Mouse (Mus musculus): Measurements from ENCODE around the gene Flg. TPM values are rescaled to one million over a fixed set of nuclear protein-coding genes. Genes with fewer than 3 reads are reported as not detected.

The Flg gene
- not detected in 2 replicates for polyA plus RNA-seq (2012; rRNA removed)

GRCm38 (mm10) chr3:93273223-93273622, at the start of gene Flg:
TSS of gene Flg (plus strand) at chr3:93273523.
- no peak for DNase-seq (ENCODE audit: low read depth in 1 of 2, low spot score in 2 of 2)
- Histone ChIP-seq H3K4me3 (ENCODE audit: extremely low read depth, insufficient read depth, insufficient read length) (no peak within 1 kb of the TSS), H3K27me3 (ENCODE audit: control insufficient read depth, insufficient read depth, low read length) (no peaks in the 10 kb centered on the region), H3K27ac (ENCODE audit: insufficient read depth, low read length) (no peak within 1 kb of the TSS), H3K4me1 (ENCODE audit: control insufficient read depth, insufficient read depth, insufficient read length) (no peaks in the 10 kb centered on the region), H3K36me3 (ENCODE audit: control insufficient read depth, insufficient read depth, low read length) (no peaks in the 10 kb centered on the region)
- WGBS, result 85% methylated on average over 2 of the region's 2 CpGs
- no peak for TF ChIP-seq POLR2A (IDR thresholded peaks at IDR 0.05; ENCODE audit: low read depth, low read length)
- no peak for TF ChIP-seq CTCF (IDR thresholded peaks at IDR 0.05; ENCODE audit: extremely low read depth, insufficient read depth, insufficient read length, insufficient replicate concordance)

- TF ChIP-seq CTCF (IDR thresholded peaks at IDR 0.05; ENCODE audit: extremely low read depth, insufficient read depth, insufficient read length, insufficient replicate concordance) (no peak), POLR2A (IDR thresholded peaks at IDR 0.05; ENCODE audit: low read depth, low read length) (no peak)
- no peak for DNase-seq (ENCODE audit: low read depth in 1 of 2, low spot score in 2 of 2)
- Histone ChIP-seq H3K27ac (ENCODE audit: insufficient read depth, low read length) (no peak overlapping the region), H3K27me3 (ENCODE audit: control insufficient read depth, insufficient read depth, low read length) (no peaks in the 10 kb centered on the region), H3K4me3 (ENCODE audit: extremely low read depth, insufficient read depth, insufficient read length) (no peak overlapping the region), H3K36me3 (ENCODE audit: control insufficient read depth, insufficient read depth, low read length) (no peaks in the 10 kb centered on the region), H3K4me1 (ENCODE audit: control insufficient read depth, insufficient read depth, insufficient read length) (no peaks in the 10 kb centered on the region)
- 76% methylated on average over 2 of the region's 2 CpGs for WGBS
These were observed 24.2 kb downstream of the Flg start for GRCm38 (mm10) chr3:93297542-93297941.

- WGBS, result 81% methylated on average over 6 of the region's 6 CpGs
- no peak for TF ChIP-seq CTCF (IDR thresholded peaks at IDR 0.05; ENCODE audit: extremely low read depth, insufficient read depth, insufficient read length, insufficient replicate concordance)
- no peak for TF ChIP-seq POLR2A (IDR thresholded peaks at IDR 0.05; ENCODE audit: low read depth, low read length)
- no peaks in the 10 kb centered on the region for H3K4me1 ChIP-seq (ENCODE audit: control insufficient read depth, insufficient read depth, insufficient read length)
- no peak overlapping the region for H3K4me3 ChIP-seq (ENCODE audit: extremely low read depth, insufficient read depth, insufficient read length)
- no peak overlapping the region for H3K27ac ChIP-seq (ENCODE audit: insufficient read depth, low read length)
- no peaks in the 10 kb centered on the region for H3K36me3 ChIP-seq (ENCODE audit: control insufficient read depth, insufficient read depth, low read length)
- no peak for DNase-seq (ENCODE audit: low read depth in 1 of 2, low spot score in 2 of 2)
- no peaks in the 10 kb centered on the region for H3K27me3 ChIP-seq (ENCODE audit: control insufficient read depth, insufficient read depth, low read length)
These were observed 26.5 kb downstream of the Flg start for GRCm38 (mm10) chr3:93299832-93300231.

- DNase-seq (ENCODE audit: low read depth in 1 of 2, low spot score in 2 of 2), result no peak
- TF ChIP-seq CTCF (IDR thresholded peaks at IDR 0.05; ENCODE audit: extremely low read depth, insufficient read depth, insufficient read length, insufficient replicate concordance), result no peak
- TF ChIP-seq POLR2A (IDR thresholded peaks at IDR 0.05; ENCODE audit: low read depth, low read length), result no peak
- 78% methylated on average over 3 of the region's 3 CpGs for WGBS
- H3K4me3 ChIP-seq (ENCODE audit: extremely low read depth, insufficient read depth, insufficient read length), result no peak overlapping the region
- H3K36me3 ChIP-seq (ENCODE audit: control insufficient read depth, insufficient read depth, low read length), result no peaks in the 10 kb centered on the region
- no peaks in the 10 kb centered on the region for H3K4me1 ChIP-seq (ENCODE audit: control insufficient read depth, insufficient read depth, insufficient read length)
- no peaks in the 10 kb centered on the region for H3K27me3 ChIP-seq (ENCODE audit: control insufficient read depth, insufficient read depth, low read length)
- H3K27ac ChIP-seq (ENCODE audit: insufficient read depth, low read length), result no peak overlapping the region
These were observed 28.6 kb downstream of the Flg start for GRCm38 (mm10) chr3:93301896-93302295.

- Histone ChIP-seq H3K4me1 (ENCODE audit: control insufficient read depth, insufficient read depth, insufficient read length) (no peaks in the 10 kb centered on the region), H3K4me3 (ENCODE audit: extremely low read depth, insufficient read depth, insufficient read length) (no peak overlapping the region), H3K27me3 (ENCODE audit: control insufficient read depth, insufficient read depth, low read length) (no peaks in the 10 kb centered on the region), H3K36me3 (ENCODE audit: control insufficient read depth, insufficient read depth, low read length) (no peaks in the 10 kb centered on the region), H3K27ac (ENCODE audit: insufficient read depth, low read length) (no peak overlapping the region)
- TF ChIP-seq POLR2A (IDR thresholded peaks at IDR 0.05; ENCODE audit: low read depth, low read length), result no peak
- no peak for TF ChIP-seq CTCF (IDR thresholded peaks at IDR 0.05; ENCODE audit: extremely low read depth, insufficient read depth, insufficient read length, insufficient replicate concordance)
- 80% methylated on average over 2 of the region's 2 CpGs for WGBS
- DNase-seq (ENCODE audit: low read depth in 1 of 2, low spot score in 2 of 2), result no peak
These were observed 32.8 kb downstream of the Flg start for GRCm38 (mm10) chr3:93306142-93306541.

GRCm38 (mm10) chr3:93311371-93311770, 38.0 kb downstream of the Flg start:
- no peak overlapping the region for H3K27ac ChIP-seq (ENCODE audit: insufficient read depth, low read length)
- no peaks in the 10 kb centered on the region for H3K36me3 ChIP-seq (ENCODE audit: control insufficient read depth, insufficient read depth, low read length)
- TF ChIP-seq CTCF (IDR thresholded peaks at IDR 0.05; ENCODE audit: extremely low read depth, insufficient read depth, insufficient read length, insufficient replicate concordance) (no peak), POLR2A (IDR thresholded peaks at IDR 0.05; ENCODE audit: low read depth, low read length) (no peak)
- no peaks in the 10 kb centered on the region for H3K4me1 ChIP-seq (ENCODE audit: control insufficient read depth, insufficient read depth, insufficient read length)
- no peak overlapping the region for H3K4me3 ChIP-seq (ENCODE audit: extremely low read depth, insufficient read depth, insufficient read length)
- DNase-seq (ENCODE audit: low read depth in 1 of 2, low spot score in 2 of 2), result no peak
- H3K27me3 ChIP-seq (ENCODE audit: control insufficient read depth, insufficient read depth, low read length), result no peaks in the 10 kb centered on the region
- 88% methylated on average over 3 of the region's 3 CpGs for WGBS

GRCm38 (mm10) chr3:93314388-93314787, 41.1 kb downstream of the Flg start:
- Histone ChIP-seq H3K27me3 (ENCODE audit: control insufficient read depth, insufficient read depth, low read length) (no peaks in the 10 kb centered on the region), H3K4me1 (ENCODE audit: control insufficient read depth, insufficient read depth, insufficient read length) (no peaks in the 10 kb centered on the region), H3K27ac (ENCODE audit: insufficient read depth, low read length) (no peak overlapping the region), H3K36me3 (ENCODE audit: control insufficient read depth, insufficient read depth, low read length) (no peaks in the 10 kb centered on the region), H3K4me3 (ENCODE audit: extremely low read depth, insufficient read depth, insufficient read length) (no peak overlapping the region)
- 95% methylated on average over 1 of the region's 1 CpGs for WGBS
- TF ChIP-seq CTCF (IDR thresholded peaks at IDR 0.05; ENCODE audit: extremely low read depth, insufficient read depth, insufficient read length, insufficient replicate concordance) (no peak), POLR2A (IDR thresholded peaks at IDR 0.05; ENCODE audit: low read depth, low read length) (no peak)
- DNase-seq (ENCODE audit: low read depth in 1 of 2, low spot score in 2 of 2), result no peak

All from spleen, adult 2 months (tissue).